Mouse (Mus musculus) ES-E14 (cell line): Measurements from ENCODE around the gene Pin1rt1.

Source experiments
- MAFK ChIP-seq: IDR thresholded peaks from 2 replicates; pipeline ENCODE4 v1.6.1; 2014; ENCODE audit warnings: mild to moderate bottlenecking, low read depth, low read length, inconsistent platforms; ENCODE audit not compliant: insufficient read depth
- ZNF384 ChIP-seq: IDR thresholded peaks from 2 replicates; pipeline ENCODE4 v1.6.1; 2012; ENCODE audit warnings: low read depth, low read length, inconsistent platforms

- TF ChIP-seq MAFK, result no peak
- no peak for TF ChIP-seq ZNF384
Observed at GRCm38 (mm10) chr2:104671724-104672123, 44.5 kb downstream of the Pin1rt1 start.
